Mouse (Mus musculus): ENCODE data around the gene Prpf8. TPM values are rescaled to one million over a fixed set of nuclear protein-coding genes. Genes with fewer than 3 reads are reported as not detected.

Prpf8 gene
- polyA plus RNA-seq, 1 experiment from 2014 or later = 25.3 TPM

GRCm38 (mm10) chr11:75538184-75538969 is 51.8 kb downstream of the Prpf8 start:
- Histone ChIP-seq H3K27ac (ENCODE audit: low read length) (no peak overlapping the region), H3K4me1 (ENCODE audit: control insufficient read depth, low read depth, low read length) (peaks cover 13% of the 10 kb centered on the region), H3K36me3 (ENCODE audit: control insufficient read depth, insufficient read depth) (no peaks in the 10 kb centered on the region), H3K4me2 (ENCODE audit: low read depth, low read length) (no peak overlapping the region), H3K9ac (ENCODE audit: low read depth, low read length) (no peak overlapping the region), H3K4me3 (ENCODE audit: low read depth, low read length) (no peak overlapping the region), H3K27me3 (ENCODE audit: control insufficient read depth, insufficient read depth, low read depth, low read length) (no peaks in the 10 kb centered on the region), H3K9me3 (replicated peaks; ENCODE audit: control insufficient read depth, low read length) (no peaks in the 10 kb centered on the region)
- WGBS (ENCODE audit: insufficient replicate concordance) = 54% methylated on average over 9 of the region's 9 CpGs
- ATAC-seq (ENCODE audit: low read depth) = no peak

- H3K4me3 ChIP-seq (ENCODE audit: low read depth, low read length) = no peak overlapping the region
- peaks cover 13% of the 10 kb centered on the region for H3K4me1 ChIP-seq (ENCODE audit: control insufficient read depth, low read depth, low read length)
- H3K27me3 ChIP-seq (ENCODE audit: control insufficient read depth, insufficient read depth, low read depth, low read length) = no peaks in the 10 kb centered on the region
- H3K4me2 ChIP-seq (ENCODE audit: low read depth, low read length) = no peak overlapping the region
- H3K36me3 ChIP-seq (ENCODE audit: control insufficient read depth, insufficient read depth) = no peaks in the 10 kb centered on the region
- no peak overlapping the region for H3K27ac ChIP-seq (ENCODE audit: low read length)
- no peak overlapping the region for H3K9ac ChIP-seq (ENCODE audit: low read depth, low read length)
- WGBS (ENCODE audit: insufficient replicate concordance) = 66% methylated on average over 13 of the region's 13 CpGs
- no peaks in the 10 kb centered on the region for H3K9me3 ChIP-seq (replicated peaks; ENCODE audit: control insufficient read depth, low read length)
- ATAC-seq (ENCODE audit: low read depth) = no peak
Measured at GRCm38 (mm10) chr11:75538970-75539299, 52.3 kb downstream of the Prpf8 start.

DNA sequence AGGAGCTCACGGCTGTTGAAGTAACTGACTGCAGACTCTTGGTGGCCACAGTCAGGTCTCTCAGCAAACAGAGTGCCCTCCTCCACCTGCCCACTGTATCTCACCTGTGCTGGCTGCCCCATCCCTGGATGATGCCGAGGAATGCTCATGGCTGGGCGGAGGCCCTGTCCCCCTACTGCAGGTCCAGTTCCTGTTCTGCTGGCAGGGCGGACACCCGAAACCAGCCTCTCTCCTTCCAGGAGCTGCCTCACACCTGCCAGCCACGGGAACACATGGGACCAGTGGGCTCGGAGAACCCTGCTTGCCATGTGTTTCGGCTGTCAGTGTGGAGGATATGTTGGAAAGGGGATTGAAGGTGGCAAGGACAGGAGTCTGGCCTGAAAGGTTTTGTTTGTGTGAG is 53.6 kb downstream of the Prpf8 start:
- H3K27ac ChIP-seq (ENCODE audit: low read length) = no peak overlapping the region
- H3K4me2 ChIP-seq (ENCODE audit: low read depth, low read length) = no peak overlapping the region
- H3K4me1 ChIP-seq (ENCODE audit: control insufficient read depth, low read depth, low read length) = peaks cover 9% of the 10 kb centered on the region
- H3K9ac ChIP-seq (ENCODE audit: low read depth, low read length) = no peak overlapping the region
- ATAC-seq (ENCODE audit: low read depth) = no peak
- no peaks in the 10 kb centered on the region for H3K9me3 ChIP-seq (replicated peaks; ENCODE audit: control insufficient read depth, low read length)
- WGBS (ENCODE audit: insufficient replicate concordance) = 71% methylated on average over 8 of the region's 8 CpGs
- H3K36me3 ChIP-seq (ENCODE audit: control insufficient read depth, insufficient read depth) = no peaks in the 10 kb centered on the region
- H3K27me3 ChIP-seq (ENCODE audit: control insufficient read depth, insufficient read depth, low read depth, low read length) = no peaks in the 10 kb centered on the region
- no peak overlapping the region for H3K4me3 ChIP-seq (ENCODE audit: low read depth, low read length)

DNA sequence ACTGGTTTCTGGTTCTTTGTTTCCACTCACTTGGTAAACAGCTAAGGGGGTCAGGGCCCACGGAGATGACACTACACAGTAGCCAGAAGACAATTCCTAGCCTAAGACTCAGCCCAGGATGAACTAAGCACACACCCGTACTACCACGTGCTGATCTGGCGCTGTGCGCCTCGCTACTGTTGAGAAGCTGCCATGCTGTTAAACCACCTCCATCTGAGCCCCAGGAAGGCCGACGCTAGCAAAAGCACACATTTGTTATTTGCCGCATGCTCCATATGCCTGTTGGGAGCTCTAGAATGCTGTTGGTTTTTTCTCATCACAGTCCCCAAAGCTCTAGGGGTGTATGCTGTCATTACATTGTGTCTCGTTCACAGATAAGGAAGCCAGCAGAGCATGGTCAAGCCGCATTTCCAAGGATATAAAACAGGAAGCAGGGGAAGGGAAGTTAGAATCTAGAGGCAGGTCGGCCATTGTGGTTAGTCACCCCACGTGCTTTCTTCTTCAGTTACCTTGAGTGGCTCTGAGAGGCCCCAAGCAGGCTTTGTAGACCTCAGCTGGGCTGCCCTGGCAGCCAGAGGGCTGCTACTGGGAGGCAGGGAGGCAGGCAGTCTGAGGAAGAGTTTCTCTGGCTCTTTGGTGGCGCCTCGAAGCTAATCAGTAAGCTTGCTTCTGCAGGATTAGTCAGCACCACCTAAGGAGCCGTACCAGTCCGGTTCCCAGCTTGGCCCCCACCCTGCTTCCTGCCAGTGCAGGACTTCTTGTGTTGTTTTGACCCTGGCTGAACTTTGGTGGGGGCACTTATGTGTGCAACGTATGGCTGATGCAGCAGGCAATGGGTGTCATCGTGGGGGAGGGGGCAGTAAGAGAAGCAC is 54.3 kb downstream of the Prpf8 start:
- ATAC-seq (ENCODE audit: low read depth) = no peak
- 38% methylated on average over 19 of the region's 19 CpGs for WGBS (ENCODE audit: insufficient replicate concordance)
- H3K4me1 ChIP-seq (ENCODE audit: control insufficient read depth, low read depth, low read length) = peaks cover 10% of the 10 kb centered on the region
- H3K9ac ChIP-seq (ENCODE audit: low read depth, low read length) = no peak overlapping the region
- no peak overlapping the region for H3K27ac ChIP-seq (ENCODE audit: low read length)
- H3K4me3 ChIP-seq (ENCODE audit: low read depth, low read length) = no peak overlapping the region
- H3K4me2 ChIP-seq (ENCODE audit: low read depth, low read length) = no peak overlapping the region
- no peaks in the 10 kb centered on the region for H3K36me3 ChIP-seq (ENCODE audit: control insufficient read depth, insufficient read depth)
- H3K9me3 ChIP-seq (replicated peaks; ENCODE audit: control insufficient read depth, low read length) = no peaks in the 10 kb centered on the region
- no peaks in the 10 kb centered on the region for H3K27me3 ChIP-seq (ENCODE audit: control insufficient read depth, insufficient read depth, low read depth, low read length)

DNA sequence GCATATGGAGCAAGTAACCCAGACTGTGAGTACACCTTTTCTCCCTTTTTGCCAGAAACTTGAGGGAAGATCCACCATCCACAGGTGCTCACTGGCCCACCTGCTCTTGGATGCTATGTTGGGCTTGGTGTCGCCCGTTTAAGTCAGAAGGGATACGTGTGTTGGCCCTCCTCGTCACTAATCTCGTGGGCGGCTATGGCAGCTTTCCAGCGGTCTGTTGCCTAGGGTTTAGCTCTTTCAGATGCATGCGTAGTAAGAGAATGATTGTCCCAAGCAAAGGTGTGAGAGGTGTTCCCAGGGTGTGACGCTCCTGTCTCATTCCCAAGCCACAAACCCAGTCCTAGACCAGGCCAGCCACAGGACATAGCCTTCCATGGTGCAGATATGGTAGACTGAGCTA is 58.1 kb downstream of the Prpf8 start:
- H3K4me2 ChIP-seq (ENCODE audit: low read depth, low read length) = no peak overlapping the region
- H3K27ac ChIP-seq (ENCODE audit: low read length) = no peak overlapping the region
- H3K4me3 ChIP-seq (ENCODE audit: low read depth, low read length) = no peak overlapping the region
- H3K9ac ChIP-seq (ENCODE audit: low read depth, low read length) = no peak overlapping the region
- no peaks in the 10 kb centered on the region for H3K27me3 ChIP-seq (ENCODE audit: control insufficient read depth, insufficient read depth, low read depth, low read length)
- 81% methylated on average over 9 of the region's 9 CpGs for WGBS (ENCODE audit: insufficient replicate concordance)
- ATAC-seq (ENCODE audit: low read depth) = no peak
- no peaks in the 10 kb centered on the region for H3K9me3 ChIP-seq (replicated peaks; ENCODE audit: control insufficient read depth, low read length)
- peaks cover 17% of the 10 kb centered on the region for H3K4me1 ChIP-seq (ENCODE audit: control insufficient read depth, low read depth, low read length)
- no peaks in the 10 kb centered on the region for H3K36me3 ChIP-seq (ENCODE audit: control insufficient read depth, insufficient read depth)

DNA sequence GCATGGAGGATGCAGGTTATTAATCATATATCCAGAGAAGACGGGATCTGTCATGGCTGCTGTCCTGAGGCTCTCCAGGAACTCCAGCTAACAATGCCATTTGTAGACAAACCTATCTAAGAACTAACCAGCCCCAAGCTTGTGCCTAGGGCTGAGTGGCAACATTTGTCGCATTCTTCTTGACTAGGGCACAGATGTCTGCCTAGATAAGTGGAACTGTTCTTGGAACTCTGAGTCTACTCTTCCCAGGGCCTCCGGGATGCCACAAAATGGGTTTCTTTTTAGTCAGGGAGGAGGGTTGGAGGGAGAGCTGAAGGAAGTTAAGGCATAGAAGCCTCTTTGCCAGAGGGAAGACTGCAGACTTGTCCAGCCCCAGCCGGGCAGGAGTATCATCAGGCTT is 59.4 kb downstream of the Prpf8 start:
- Histone ChIP-seq H3K9me3 (replicated peaks; ENCODE audit: control insufficient read depth, low read length) (no peaks in the 10 kb centered on the region), H3K36me3 (ENCODE audit: control insufficient read depth, insufficient read depth) (no peaks in the 10 kb centered on the region), H3K27ac (ENCODE audit: low read length) (no peak overlapping the region), H3K9ac (ENCODE audit: low read depth, low read length) (no peak overlapping the region), H3K4me1 (ENCODE audit: control insufficient read depth, low read depth, low read length) (peaks cover 21% of the 10 kb centered on the region), H3K27me3 (ENCODE audit: control insufficient read depth, insufficient read depth, low read depth, low read length) (no peaks in the 10 kb centered on the region), H3K4me2 (ENCODE audit: low read depth, low read length) (no peak overlapping the region), H3K4me3 (ENCODE audit: low read depth, low read length) (no peak overlapping the region)
- WGBS (ENCODE audit: insufficient replicate concordance) = 38% methylated on average over 4 of the region's 4 CpGs
- ATAC-seq (ENCODE audit: low read depth) = no peak

- H3K9me3 ChIP-seq (replicated peaks; ENCODE audit: control insufficient read depth, low read length) = no peaks in the 10 kb centered on the region
- no peak overlapping the region for H3K9ac ChIP-seq (ENCODE audit: low read depth, low read length)
- H3K36me3 ChIP-seq (ENCODE audit: control insufficient read depth, insufficient read depth) = no peaks in the 10 kb centered on the region
- ATAC-seq (ENCODE audit: low read depth) = peak; percentile 37
- no peak overlapping the region for H3K27ac ChIP-seq (ENCODE audit: low read length)
- peaks cover 18% of the 10 kb centered on the region for H3K4me1 ChIP-seq (ENCODE audit: control insufficient read depth, low read depth, low read length)
- 55% methylated on average over 5 of the region's 5 CpGs for WGBS (ENCODE audit: insufficient replicate concordance)
- no peaks in the 10 kb centered on the region for H3K27me3 ChIP-seq (ENCODE audit: control insufficient read depth, insufficient read depth, low read depth, low read length)
- H3K4me3 ChIP-seq (ENCODE audit: low read depth, low read length) = no peak overlapping the region
- H3K4me2 ChIP-seq (ENCODE audit: low read depth, low read length) = no peak overlapping the region
Measured at GRCm38 (mm10) chr11:75549658-75550111, 63.1 kb downstream of the Prpf8 start.

DNA sequence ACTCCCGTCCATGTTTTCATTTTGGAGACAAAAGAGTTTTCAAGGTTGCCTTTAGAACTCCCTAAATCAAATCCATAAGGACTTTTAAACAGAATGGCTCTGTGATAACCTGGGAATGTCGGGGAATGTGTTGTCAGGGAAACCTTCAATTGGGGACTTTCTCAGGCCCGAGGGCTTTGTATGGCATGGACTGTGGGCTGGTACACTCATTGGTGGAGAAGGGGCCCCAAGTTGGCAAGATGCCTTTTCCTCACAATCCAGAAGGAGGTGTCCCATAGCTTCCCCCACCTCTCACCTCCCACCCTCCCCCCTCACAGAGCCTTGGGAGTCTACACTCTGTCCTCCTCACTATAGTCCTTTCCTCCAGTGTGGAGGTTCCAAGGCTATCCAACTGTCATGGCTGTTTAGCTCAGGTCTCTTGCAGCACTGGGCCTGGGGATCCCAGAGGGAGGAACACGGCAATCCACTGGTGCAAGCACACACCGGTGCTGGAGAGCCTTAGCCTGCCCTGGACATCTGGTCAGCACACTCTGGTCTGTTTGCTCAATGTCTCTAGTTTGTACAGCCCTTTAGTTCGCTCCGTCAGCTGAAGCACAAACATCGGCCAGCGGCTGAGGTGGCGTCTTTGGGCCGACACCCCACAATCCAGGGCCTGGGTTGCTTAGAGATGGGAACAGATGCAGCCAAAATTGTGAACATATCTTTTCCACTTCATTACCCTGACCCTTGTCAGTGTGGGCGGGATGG is 63.8 kb downstream of the Prpf8 start:
- no peak overlapping the region for H3K27ac ChIP-seq (ENCODE audit: low read length)
- 67% methylated on average over 12 of the region's 12 CpGs for WGBS (ENCODE audit: insufficient replicate concordance)
- H3K4me3 ChIP-seq (ENCODE audit: low read depth, low read length) = no peak overlapping the region
- no peaks in the 10 kb centered on the region for H3K36me3 ChIP-seq (ENCODE audit: control insufficient read depth, insufficient read depth)
- peak; percentile 74 for ATAC-seq (ENCODE audit: low read depth)
- H3K9me3 ChIP-seq (replicated peaks; ENCODE audit: control insufficient read depth, low read length) = no peaks in the 10 kb centered on the region
- H3K27me3 ChIP-seq (ENCODE audit: control insufficient read depth, insufficient read depth, low read depth, low read length) = no peaks in the 10 kb centered on the region
- H3K9ac ChIP-seq (ENCODE audit: low read depth, low read length) = no peak overlapping the region
- H3K4me1 ChIP-seq (ENCODE audit: control insufficient read depth, low read depth, low read length) = peaks cover 17% of the 10 kb centered on the region
- no peak overlapping the region for H3K4me2 ChIP-seq (ENCODE audit: low read depth, low read length)

Measured in liver, embryonic 16.5 days (tissue).